Mouse (Mus musculus): ENCODE data around the gene Fam24a.

The Fam24a gene

GRCm38 (mm10) chr7:131333564-131333963 lies at the start of gene Fam24a:
TSS of gene Fam24a (plus strand) at chr7:131333864.
- no peak for DNase-seq

GRCm38 (mm10) chr7:131297151-131297550 lies 36.5 kb upstream of the Fam24a start:
- DNase-seq: no peak

- DNase-seq: no peak
These were observed 30.3 kb upstream of the Fam24a start for GRCm38 (mm10) chr7:131303340-131303739.

GRCm38 (mm10) chr7:131306733-131307132 lies 26.9 kb upstream of the Fam24a start:
- no peak for DNase-seq

- no peak for DNase-seq
These were observed 19.2 kb upstream of the Fam24a start for GRCm38 (mm10) chr7:131314493-131314892.

GRCm38 (mm10) chr7:131317587-131317986 lies 16.1 kb upstream of the Fam24a start:
- no peak for DNase-seq

GRCm38 (mm10) chr7:131318340-131318739 lies 15.3 kb upstream of the Fam24a start:
- no peak for DNase-seq

- no peak for DNase-seq
These were observed 11.5 kb upstream of the Fam24a start, which contains the start of gene Cuzd1 for GRCm38 (mm10) chr7:131322192-131322591. TSS of gene Cuzd1 (minus strand) at chr7:131322292.

- no peak for DNase-seq
These were observed 6.6 kb upstream of the Fam24a start for GRCm38 (mm10) chr7:131327054-131327453.

- no peak for DNase-seq
These were observed 4.2 kb upstream of the Fam24a start, which contains the start of gene Fam24b for GRCm38 (mm10) chr7:131329416-131329815. TSS of gene Fam24b (minus strand) at chr7:131329516.

GRCm38 (mm10) chr7:131331688-131332087 lies 2.0 kb upstream of the Fam24a start:
- no peak for DNase-seq

GRCm38 (mm10) chr7:131337502-131338068 lies 3.9 kb downstream of the Fam24a start:
- DNase-seq: no peak

GRCm38 (mm10) chr7:131345856-131346541 lies 12.3 kb downstream of the Fam24a start:
- no peak for DNase-seq

GRCm38 (mm10) chr7:131356105-131356504 lies 22.4 kb downstream of the Fam24a start:
- no peak for DNase-seq

- DNase-seq: no peak
These were observed 28.6 kb downstream of the Fam24a start for GRCm38 (mm10) chr7:131362269-131362614.

- peak; percentile 89 for DNase-seq
These were observed 29.1 kb downstream of the Fam24a start, which contains the start of gene 2310057M21Rik for GRCm38 (mm10) chr7:131362615-131363300. TSS of gene 2310057M21Rik (minus strand) at chr7:131362759.

- DNase-seq: no peak
These were observed 30.5 kb downstream of the Fam24a start for GRCm38 (mm10) chr7:131364131-131364530.

GRCm38 (mm10) chr7:131370648-131371469 lies 37.2 kb downstream of the Fam24a start, which contains the start of gene Pstk:
TSS of gene Pstk (plus strand) at chr7:131371141.
- peak; percentile 89 for DNase-seq

- no peak for DNase-seq
These were observed 37.8 kb downstream of the Fam24a start for GRCm38 (mm10) chr7:131371470-131371860.

- DNase-seq: peak; percentile 44
These were observed 38.4 kb downstream of the Fam24a start for GRCm38 (mm10) chr7:131371880-131372651.
